14 mouse cellular contexts compared by ENCODE assay signal in genomic region chr7:100429911-100430310, GRCm38 (mm10). TPM values are rescaled to one million over a fixed set of nuclear protein-coding genes. Genes with fewer than 3 reads are reported as not detected.
DNase-seq lines count a peak whose midpoint lies in the region; ATAC-seq and TF ChIP-seq lines count a peak whose summit lies in the region.
"Had no signal": no experiment of that assay in that cellular context is flagged by ENCODE, and none has a peak within 500 bp of the region (broad histone marks: within the 10 kb centered on the region; RNA-seq: fewer than 3 reads in every experiment).

No protein-coding gene starts in this region.

- no peak overlapping the region for H3K9ac ChIP-seq in stomach, embryonic 16.5 days (ENCODE audit: low read length)
- no peak overlapping the region for H3K9ac ChIP-seq in stomach, postnatal 0 days (ENCODE audit: low read length)
- H3K9ac ChIP-seq in heart, embryonic 13.5 days = no peak overlapping the region
- no peak overlapping the region for H3K9ac ChIP-seq in intestine, embryonic 15.5 days
- H3K9ac ChIP-seq: forebrain, embryonic 15.5 days; midbrain, embryonic 15.5 days had no signal

- H3K4me2 ChIP-seq in stomach, embryonic 16.5 days (ENCODE audit: low read depth, low read length) = no peak overlapping the region
- H3K4me2 ChIP-seq in stomach, postnatal 0 days (replicated peaks; ENCODE audit: low read depth) = no peak overlapping the region
- H3K4me2 ChIP-seq in heart, embryonic 13.5 days = no peak overlapping the region
- no peak overlapping the region for H3K4me2 ChIP-seq in intestine, embryonic 15.5 days (replicated peaks)
- H3K4me2 ChIP-seq: forebrain, embryonic 15.5 days; midbrain, embryonic 15.5 days had no signal

- peak; percentile 43 for DNase-seq in gastrocnemius, postnatal 25 days
- DNase-seq in gastrocnemius, postnatal 4 days (ENCODE audit: low spot score in 2 of 2) = no peak
- no peak for DNase-seq in stomach, postnatal 0 days (ENCODE audit: low spot score)
- DNase-seq in cerebellum, adult 11 months = no peak
- DNase-seq in kidney, adult 8-10 months = no peak
- DNase-seq: cerebellum, adult 8-10 months had no signal

- TF ChIP-seq EP300 in stomach, postnatal 0 days (optimal IDR thresholded peaks at IDR 0.05) = no peak

- H3K4me1 ChIP-seq in stomach, embryonic 16.5 days (ENCODE audit: control insufficient read depth, insufficient read depth, low read length) = no peaks in the 10 kb centered on the region
- no peaks in the 10 kb centered on the region; the same call in 1 of the 2 replicates for H3K4me1 ChIP-seq in stomach, postnatal 0 days (replicated peaks; ENCODE audit: control insufficient read depth, insufficient read depth)
- H3K4me1 ChIP-seq in heart, embryonic 13.5 days = peaks cover 21% of the 10 kb centered on the region
- no peaks in the 10 kb centered on the region for H3K4me1 ChIP-seq in intestine, embryonic 15.5 days (replicated peaks)
- H3K4me1 ChIP-seq: forebrain, embryonic 15.5 days; hindbrain, embryonic 10.5 days; midbrain, embryonic 15.5 days had no signal

- no peaks in the 10 kb centered on the region for H3K27me3 ChIP-seq in stomach, embryonic 16.5 days (ENCODE audit: control insufficient read depth, insufficient read depth, low read length)
- H3K27me3 ChIP-seq in stomach, postnatal 0 days (ENCODE audit: control insufficient read depth, insufficient read depth, low read length) = no peaks in the 10 kb centered on the region
- H3K27me3 ChIP-seq in heart, embryonic 13.5 days (replicated peaks) = no peaks in the 10 kb centered on the region
- no peaks in the 10 kb centered on the region for H3K27me3 ChIP-seq in intestine, embryonic 15.5 days (replicated peaks)
- H3K27me3 ChIP-seq: forebrain, embryonic 15.5 days; midbrain, embryonic 15.5 days had no signal

- peaks cover 23% of the 10 kb centered on the region for H3K36me3 ChIP-seq in stomach, embryonic 16.5 days (ENCODE audit: control insufficient read depth, insufficient read depth, low read length)
- peaks cover 19% of the 10 kb centered on the region for H3K36me3 ChIP-seq in stomach, postnatal 0 days (ENCODE audit: control insufficient read depth, insufficient read depth, low read length)
- peaks cover 80% of the 10 kb centered on the region for H3K36me3 ChIP-seq in heart, embryonic 13.5 days
- H3K36me3 ChIP-seq in intestine, embryonic 15.5 days = peaks cover 13% of the 10 kb centered on the region

- no peak for TF ChIP-seq CTCF in stomach, postnatal 0 days (IDR thresholded peaks at IDR 0.05; ENCODE audit: low read depth)

- H3K4me3 ChIP-seq in stomach, embryonic 16.5 days (replicated peaks; ENCODE audit: low read length) = no peak overlapping the region
- H3K4me3 ChIP-seq in stomach, postnatal 0 days (ENCODE audit: low read depth, low read length) = no peak overlapping the region
- H3K4me3 ChIP-seq in heart, embryonic 13.5 days = no peak overlapping the region
- no peak overlapping the region for H3K4me3 ChIP-seq in intestine, embryonic 15.5 days (replicated peaks)
- H3K4me3 ChIP-seq: forebrain, embryonic 15.5 days; hindbrain, embryonic 10.5 days; midbrain, embryonic 15.5 days had no signal

- WGBS in stomach, embryonic 16.5 days = 81% methylated on average over 11 of the region's 11 CpGs
- WGBS in stomach, postnatal 0 days = 68% methylated on average over 11 of the region's 11 CpGs
- WGBS in heart, embryonic 13.5 days = 85% methylated on average over 11 of the region's 11 CpGs
- WGBS in intestine, embryonic 15.5 days = 93% methylated on average over 11 of the region's 11 CpGs

- ATAC-seq in stomach, embryonic 16.5 days (ENCODE audit: insufficient read depth, low FRiP score) = no peak
- no peak for ATAC-seq in stomach, postnatal 0 days (ENCODE audit: low FRiP score, low TSS enrichment)
- ATAC-seq in heart, embryonic 13.5 days (ENCODE audit: extremely low read depth, insufficient number of reproducible peaks, low FRiP score, low TSS enrichment) = no peak
- no peak for ATAC-seq in intestine, embryonic 15.5 days
- ATAC-seq: forebrain, embryonic 15.5 days; midbrain, embryonic 15.5 days had no signal

- no peaks in the 10 kb centered on the region for H3K9me3 ChIP-seq in stomach, embryonic 16.5 days (replicated peaks; ENCODE audit: control insufficient read depth, low read length)
- no peaks in the 10 kb centered on the region for H3K9me3 ChIP-seq in stomach, postnatal 0 days (ENCODE audit: control insufficient read depth, low read length)
- no peaks in the 10 kb centered on the region for H3K9me3 ChIP-seq in heart, embryonic 13.5 days
- H3K9me3 ChIP-seq in intestine, embryonic 15.5 days = no peaks in the 10 kb centered on the region
- H3K9me3 ChIP-seq: forebrain, embryonic 15.5 days; hindbrain, embryonic 10.5 days; midbrain, embryonic 15.5 days had no signal

- peak overlapping the region; percentile 39; the same call in 1 of the 2 replicates for H3K27ac ChIP-seq in stomach, embryonic 16.5 days (ENCODE audit: low read length)
- no peak overlapping the region for H3K27ac ChIP-seq in stomach, postnatal 0 days (replicated peaks)
- peak overlapping the region; percentile 62 for H3K27ac ChIP-seq in heart, embryonic 13.5 days (replicated peaks)
- H3K27ac ChIP-seq in intestine, embryonic 15.5 days = no peak overlapping the region
- H3K27ac ChIP-seq: forebrain, embryonic 15.5 days; hindbrain, embryonic 10.5 days; midbrain, embryonic 15.5 days had no signal

RNA-seq across cellular contexts. Expression of gene Ucp3, which starts 42.9 kb away (rescaled TPM):
- total RNA-seq in gastrocnemius, postnatal 25 days (2021) = 100 to 1,000 TPM; 105 to 189 TPM
- total RNA-seq in gastrocnemius, postnatal 4 days (2021) = 10 to 100 TPM; 46.7 to 47.5 TPM
- polyA plus RNA-seq in stomach, embryonic 16.5 days (2015; fragmentation: Nextera tagmentation; extraction: Ambion mirVana) = 0.10 and 0.11 TPM in 2 replicates
- 1.4 and 1.7 TPM in 2 replicates for polyA plus RNA-seq in stomach, postnatal 0 days (2015; fragmentation: Nextera tagmentation; extraction: Ambion mirVana)
- 0.07 and 0.24 TPM in 2 replicates for polyA plus RNA-seq in heart, embryonic 13.5 days (2015; fragmentation: Nextera tagmentation; extraction: Ambion mirVana)
- not detected in 2 replicates for polyA plus RNA-seq in intestine, embryonic 15.5 days (2015; fragmentation: Nextera tagmentation; extraction: Ambion mirVana)
- polyA plus RNA-seq: embryonic facial prominence, embryonic 11.5 days; forebrain, embryonic 15.5 days; midbrain, embryonic 15.5 days; neural tube, embryonic 14.5 days had no signal

RNA-seq across cellular contexts. Expression of gene Ppme1, which starts 57.8 kb away (rescaled TPM):
- total RNA-seq in gastrocnemius, postnatal 25 days (2021) = 10 to 100 TPM; 22.3 to 25.2 TPM
- 10 to 100 TPM; 31.4 to 42.2 TPM for total RNA-seq in gastrocnemius, postnatal 4 days (2021)
- polyA plus RNA-seq in stomach, embryonic 16.5 days (2015; fragmentation: Nextera tagmentation; extraction: Ambion mirVana) = 42.2 and 46.5 TPM in 2 replicates
- polyA plus RNA-seq in stomach, postnatal 0 days (2015; fragmentation: Nextera tagmentation; extraction: Ambion mirVana) = 27.2 and 28.0 TPM in 2 replicates
- polyA plus RNA-seq in heart, embryonic 13.5 days (2015; fragmentation: Nextera tagmentation; extraction: Ambion mirVana) = 50.2 and 56.6 TPM in 2 replicates
- polyA plus RNA-seq in intestine, embryonic 15.5 days (2015; fragmentation: Nextera tagmentation; extraction: Ambion mirVana) = 50.6 and 51.3 TPM in 2 replicates

RNA-seq across cellular contexts. Expression of gene C2cd3, which starts 57.9 kb away (rescaled TPM):
- 1 to 10 TPM; 5.3 to 5.4 TPM for total RNA-seq in gastrocnemius, postnatal 25 days (2021)
- total RNA-seq in gastrocnemius, postnatal 4 days (2021) = 10 to 100 TPM; 12.6 to 14.3 TPM
- polyA plus RNA-seq in stomach, embryonic 16.5 days (2015; fragmentation: Nextera tagmentation; extraction: Ambion mirVana) = 19.4 and 19.6 TPM in 2 replicates
- polyA plus RNA-seq in stomach, postnatal 0 days (2015; fragmentation: Nextera tagmentation; extraction: Ambion mirVana) = 5.2 and 5.6 TPM in 2 replicates
- 12.8 and 13.1 TPM in 2 replicates for polyA plus RNA-seq in heart, embryonic 13.5 days (2015; fragmentation: Nextera tagmentation; extraction: Ambion mirVana)
- polyA plus RNA-seq in intestine, embryonic 15.5 days (2015; fragmentation: Nextera tagmentation; extraction: Ambion mirVana) = 13.3 and 15.5 TPM in 2 replicates

Comparison
In these comparisons a context has a peak if more than half of its experiments do, and no peak if none do; other contexts are left out.
1. H3K27ac ChIP-seq: peak in stomach, embryonic 16.5 days (single experiment) and heart, embryonic 13.5 days (single experiment); none in stomach, postnatal 0 days (single experiment) and intestine, embryonic 15.5 days (single experiment).